Mouse (Mus musculus): ENCODE data around the gene Fam240b.
"Not testable (repeated sequence)": the region's sequence is repeated elsewhere in the genome, so short reads cannot be mapped to it uniquely, and the experiment has no call there.

The Fam240b gene

DNA sequence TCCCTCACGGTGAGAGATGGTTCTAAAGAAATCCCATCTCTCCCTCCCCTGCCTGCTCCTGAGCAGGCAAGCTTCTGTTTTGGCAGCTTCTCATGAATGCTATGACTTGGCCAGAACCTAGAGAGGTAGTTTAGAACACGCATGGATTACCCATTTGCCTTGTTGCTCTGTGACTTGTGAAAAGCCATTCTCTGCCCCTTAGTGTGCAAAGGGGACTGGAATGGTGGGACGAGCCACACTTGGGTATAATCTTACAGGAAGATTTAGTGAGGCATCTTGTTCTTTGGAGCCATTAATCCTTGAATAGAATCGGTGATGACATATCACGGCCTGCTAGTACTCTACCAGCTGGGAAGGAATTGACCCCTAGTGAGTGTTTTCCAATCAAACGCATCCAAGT is at the start of gene Fam240b:
TSS of gene Fam240b (minus strand) at position 101 of the 400 bp plus-strand sequence.
- DNase-seq (ENCODE audit: low spot score in 2 of 2): no peak

GRCm38 (mm10) chr13:64530139-64530538 is 32.5 kb upstream of the Fam240b start:
- no peak for DNase-seq (ENCODE audit: low spot score in 2 of 2)

- peak; percentile 15 to 20 for DNase-seq (ENCODE audit: low spot score in 2 of 2)
Measured at GRCm38 (mm10) chr13:64526515-64527285, 29.1 kb upstream of the Fam240b start.

- no peak for DNase-seq (ENCODE audit: low spot score in 2 of 2)
Measured at GRCm38 (mm10) chr13:64514247-64514646, 16.7 kb upstream of the Fam240b start.

DNA sequence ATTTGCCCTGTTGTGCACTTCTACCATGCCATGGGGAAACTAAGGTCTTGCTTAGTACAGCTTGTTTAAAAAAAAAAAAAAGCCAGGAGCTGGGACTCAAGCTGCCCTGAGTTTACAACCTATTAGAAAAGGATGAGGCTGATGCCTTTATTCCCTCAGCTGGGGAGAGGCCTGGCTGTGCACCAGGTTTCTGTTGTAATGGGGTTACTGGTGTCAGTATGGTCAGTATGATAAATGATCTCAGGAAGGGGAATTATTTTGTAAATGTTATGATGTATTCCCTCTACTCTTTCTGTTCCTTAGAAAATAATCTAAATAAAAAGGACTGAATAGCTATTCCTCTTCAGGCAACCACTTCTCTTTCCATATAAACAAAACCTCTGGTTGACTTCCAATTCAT is 14.0 kb upstream of the Fam240b start:
- DNase-seq (ENCODE audit: low spot score in 2 of 2): no peak

GRCm38 (mm10) chr13:64507361-64507760 is 9.8 kb upstream of the Fam240b start:
- DNase-seq (ENCODE audit: low spot score in 2 of 2): no peak

DNA sequence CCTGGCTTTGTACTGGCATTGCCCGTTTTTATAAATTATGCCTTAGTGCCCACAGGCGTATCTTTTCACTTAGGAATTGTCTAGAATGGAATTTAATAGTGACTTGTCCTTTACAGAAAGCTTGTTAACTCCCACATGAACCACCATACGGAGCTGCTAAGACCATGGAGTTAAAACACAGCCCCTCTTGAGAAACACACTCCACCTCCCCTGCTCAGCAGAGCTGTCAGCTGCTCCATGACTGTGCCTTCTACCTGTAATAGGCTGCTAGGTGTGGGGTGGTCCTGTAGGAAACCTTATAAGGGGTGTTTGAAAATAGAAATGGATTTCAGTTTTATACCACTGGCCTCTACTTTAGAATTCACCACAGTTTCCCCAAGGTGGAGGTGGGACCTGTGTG is 5.2 kb upstream of the Fam240b start:
- no peak for DNase-seq (ENCODE audit: low spot score in 2 of 2)

DNA sequence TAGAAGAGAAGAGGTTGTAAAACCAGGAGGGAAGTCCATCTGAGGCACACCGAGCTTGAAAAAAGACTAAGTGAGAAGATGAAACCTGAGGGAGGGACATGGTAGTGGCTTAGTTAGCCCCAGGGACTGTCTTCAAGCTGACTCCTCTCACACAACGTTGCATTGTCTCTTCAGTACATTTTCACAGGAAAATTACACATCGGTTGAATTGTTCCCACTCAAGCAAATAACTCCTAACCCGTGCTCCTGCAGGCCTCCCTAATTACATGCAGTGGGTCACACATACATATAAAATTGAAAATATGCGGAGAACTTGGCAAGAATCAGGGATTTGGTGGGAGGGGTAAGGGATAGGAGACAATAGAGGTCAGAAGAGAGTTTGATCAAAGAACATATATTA is 4.0 kb downstream of the Fam240b start:
- no peak for DNase-seq (ENCODE audit: low spot score in 2 of 2)

- DNase-seq (ENCODE audit: low spot score in 2 of 2): no peak
Measured at GRCm38 (mm10) chr13:64489886-64490285, 7.7 kb downstream of the Fam240b start.

DNA sequence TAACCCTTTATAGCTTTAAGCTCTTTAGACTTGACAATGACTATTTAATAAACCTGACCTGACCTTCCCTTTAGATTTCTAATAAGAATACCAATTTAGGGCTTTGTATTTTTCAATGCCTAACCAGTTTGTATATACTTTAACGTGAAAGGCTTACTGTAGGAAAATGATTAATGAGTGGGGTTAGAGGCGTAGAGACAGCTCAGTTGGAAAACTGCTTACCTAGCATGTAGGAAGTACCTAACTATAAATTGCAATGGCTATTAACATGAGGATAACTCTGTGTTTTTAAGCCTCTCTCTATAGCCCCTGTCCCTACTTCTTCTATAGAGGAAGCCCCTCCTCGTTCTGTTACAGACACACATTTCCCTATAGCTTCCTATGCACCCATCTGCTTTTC is 17.6 kb downstream of the Fam240b start:
- no peak for DNase-seq (ENCODE audit: low spot score in 2 of 2)

DNA sequence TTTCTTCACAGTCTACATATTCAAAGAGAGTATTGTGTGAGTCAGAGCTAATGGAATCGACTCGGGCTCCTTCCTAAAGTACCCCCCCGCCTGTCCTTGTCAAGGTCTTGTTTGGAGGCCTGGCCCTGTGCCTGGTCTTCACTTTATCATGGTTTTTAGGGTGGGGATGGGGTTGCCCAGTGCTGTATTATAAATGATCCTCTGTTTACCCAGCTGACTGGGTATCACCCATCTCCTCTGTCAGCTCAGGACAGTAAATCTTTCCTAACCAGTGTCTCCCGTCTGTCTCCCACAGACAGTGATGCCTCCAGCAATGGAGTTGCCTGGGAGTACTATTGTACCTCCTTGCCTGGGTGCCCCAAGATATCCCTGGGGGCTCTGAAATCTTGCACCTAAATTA is 19.6 kb downstream of the Fam240b start:
- DNase-seq (ENCODE audit: low spot score in 2 of 2): no peak

GRCm38 (mm10) chr13:64467886-64468285 is 29.7 kb downstream of the Fam240b start:
- DNase-seq (ENCODE audit: low spot score in 2 of 2): no peak

GRCm38 (mm10) chr13:64465166-64465565 is 32.4 kb downstream of the Fam240b start:
- peak in 1 of 2 experiments; percentile 21 for DNase-seq (ENCODE audit: low spot score in 2 of 2)

DNA sequence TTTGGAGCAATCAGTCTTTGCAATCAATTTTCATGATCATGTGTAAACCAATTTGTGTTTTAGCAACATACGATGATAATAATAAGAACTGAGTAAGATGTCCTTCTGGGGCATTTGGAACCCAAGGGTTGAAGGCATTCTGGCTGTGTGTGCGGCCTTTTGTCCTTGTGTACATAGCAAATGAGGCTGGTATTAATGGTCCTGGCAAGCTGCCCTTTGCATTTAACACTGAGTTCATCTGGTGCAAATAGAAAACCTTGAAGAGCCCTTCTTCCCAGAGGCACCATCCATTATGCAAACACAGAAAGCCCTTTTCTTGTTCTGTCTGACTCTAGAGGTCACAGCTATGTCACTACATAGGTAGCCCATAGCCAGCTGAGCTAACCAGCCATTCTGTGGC is 35.0 kb downstream of the Fam240b start:
- DNase-seq (ENCODE audit: low spot score in 2 of 2): no peak

GRCm38 (mm10) chr13:64458181-64458580 is 39.4 kb downstream of the Fam240b start:
- no peak for DNase-seq (ENCODE audit: low spot score in 2 of 2)

DNA sequence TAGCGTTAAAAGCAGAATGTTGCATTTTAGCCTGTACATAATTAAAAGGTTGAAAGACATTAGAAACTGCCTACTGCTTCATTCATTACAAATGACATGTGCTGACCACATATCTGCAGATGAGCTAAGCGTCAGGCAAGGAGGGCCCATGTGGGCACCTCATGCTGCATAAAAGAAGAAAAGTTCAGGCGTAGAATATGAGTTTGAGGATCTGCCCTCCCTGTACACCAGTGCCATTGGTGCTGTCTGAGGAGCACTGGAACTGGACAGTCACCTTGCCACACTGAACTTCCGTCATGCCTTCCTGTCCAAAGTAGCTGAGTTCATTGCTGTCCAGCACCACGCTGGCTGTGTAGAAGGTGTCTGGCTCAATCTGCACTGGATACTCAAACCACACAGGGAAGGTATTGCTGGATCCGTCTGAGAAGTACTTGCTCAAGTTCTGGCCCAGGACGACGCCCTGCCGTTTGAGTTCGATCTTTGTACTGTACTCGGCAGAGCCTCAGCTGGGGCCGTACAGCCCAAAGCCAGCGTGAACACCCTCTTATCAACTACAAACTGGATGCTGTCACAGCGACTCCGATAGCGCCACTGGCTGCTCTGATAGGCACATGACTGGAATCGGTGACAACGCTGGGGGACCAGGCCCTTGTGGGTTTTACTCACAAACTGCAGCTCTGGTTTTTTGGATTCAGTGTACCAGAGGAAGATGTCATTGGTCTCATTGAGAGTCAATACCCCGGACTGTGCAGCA is 40.2 kb downstream of the Fam240b start:
- DNase-seq (ENCODE audit: low spot score in 2 of 2): not testable (repeated sequence)

DNA sequence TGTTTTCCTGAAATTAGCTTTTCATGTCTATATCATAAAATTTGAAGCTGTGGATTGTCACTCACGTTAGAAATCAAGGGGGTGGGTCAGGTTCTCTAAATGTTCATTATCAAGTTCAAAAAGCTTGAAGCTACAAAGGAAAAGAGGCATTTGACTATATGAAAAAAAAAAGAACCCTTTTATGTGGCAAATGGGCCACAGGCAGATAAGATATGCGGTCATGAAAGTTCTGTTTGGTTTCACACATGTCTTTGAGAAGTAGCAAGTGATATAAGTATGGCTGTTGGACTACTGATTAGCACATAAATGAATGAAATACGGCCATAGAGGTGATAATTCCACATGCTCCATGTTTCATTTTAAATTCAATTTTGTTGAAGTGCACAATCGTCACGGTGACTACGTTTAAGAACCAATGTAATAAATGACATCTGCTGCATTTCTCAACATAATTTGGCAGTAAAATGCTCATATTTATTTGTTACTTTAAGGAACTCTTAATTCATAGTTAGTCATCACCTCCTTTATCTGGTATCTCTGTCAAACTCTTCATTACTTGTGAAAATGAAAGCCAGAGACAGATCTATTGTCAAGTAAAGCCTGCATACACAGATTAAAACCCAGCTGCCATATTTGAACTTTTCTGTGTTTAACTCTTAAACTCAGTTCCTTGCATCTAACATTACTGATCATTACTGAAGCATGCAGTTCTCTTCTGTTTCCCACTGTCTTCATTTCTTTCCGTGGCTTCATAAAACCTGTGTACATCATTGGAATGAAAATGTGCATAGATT is 47.4 kb downstream of the Fam240b start:
- DNase-seq (ENCODE audit: low spot score in 2 of 2): no peak

DNA sequence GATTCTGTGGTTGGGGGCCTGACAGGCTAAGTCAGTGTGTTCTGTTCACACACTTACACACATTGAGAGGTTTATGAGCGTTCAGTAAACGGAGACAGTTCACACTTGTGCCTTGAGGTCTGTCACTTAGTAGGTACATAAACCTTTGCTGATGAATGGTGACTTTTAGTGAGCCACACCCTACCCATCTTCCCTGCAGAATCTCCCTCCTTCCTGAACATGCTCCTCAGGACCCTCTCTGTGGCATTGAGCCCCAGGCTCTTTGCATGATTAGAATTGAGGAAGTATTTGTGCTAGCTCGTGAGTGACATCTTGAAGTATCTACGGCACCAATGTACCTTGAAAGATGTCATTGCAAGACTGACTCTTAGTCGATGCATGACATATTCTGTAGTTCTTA is 48.9 kb downstream of the Fam240b start:
- DNase-seq (ENCODE audit: low spot score in 2 of 2): no peak

DNA sequence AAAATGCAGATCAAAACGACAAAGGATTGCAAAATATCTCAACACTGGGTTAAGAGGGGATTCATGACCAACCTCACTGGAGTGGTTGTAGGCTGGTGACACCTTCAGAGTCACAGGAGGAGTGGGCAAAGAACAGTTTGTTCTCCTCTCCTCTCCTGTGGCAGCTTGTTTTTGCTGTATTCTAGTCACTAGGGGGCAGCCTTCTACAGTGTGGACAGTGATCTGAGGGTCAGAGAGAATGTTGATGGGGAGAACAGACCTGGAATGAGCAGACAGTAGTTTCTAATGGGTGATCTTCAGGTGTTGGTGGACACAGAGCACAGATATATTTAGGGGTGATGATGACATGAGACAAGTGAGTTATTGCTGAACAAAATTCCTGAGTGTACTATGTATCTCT is 49.6 kb downstream of the Fam240b start:
- DNase-seq (ENCODE audit: low spot score in 2 of 2): no peak

DNA sequence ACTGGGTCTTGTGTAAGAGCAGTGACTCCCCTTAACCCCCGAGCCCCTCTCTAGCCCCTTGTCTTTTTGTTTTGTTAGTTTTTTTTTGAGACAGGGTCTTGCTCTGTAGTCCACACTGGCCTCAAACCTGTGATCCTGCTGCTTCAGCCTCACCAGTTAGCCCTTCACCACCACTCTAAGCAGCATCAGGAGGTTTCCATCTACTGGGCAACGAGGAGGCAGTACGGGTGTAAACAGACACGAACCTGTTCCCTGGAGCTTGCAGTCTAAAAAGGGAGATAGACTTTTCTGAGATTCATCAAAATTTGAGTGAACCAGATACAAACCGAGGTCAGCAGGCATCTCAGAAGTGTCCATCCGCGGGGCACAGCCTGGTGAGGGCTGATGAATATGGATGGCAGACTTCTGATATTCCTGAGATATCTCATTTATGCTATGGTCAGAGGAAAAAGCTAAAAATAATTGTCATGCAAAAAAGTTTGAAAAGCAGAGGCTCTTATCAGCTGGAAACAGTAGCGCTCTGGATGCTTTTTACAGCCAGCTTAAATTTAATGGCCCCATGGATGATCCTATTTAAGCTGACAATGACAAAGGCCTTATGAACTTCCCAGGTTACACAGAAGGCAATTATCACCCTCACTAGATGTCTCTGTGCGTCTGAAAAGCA is 52.2 kb downstream of the Fam240b start:
- no peak for DNase-seq (ENCODE audit: low spot score in 2 of 2)

GRCm38 (mm10) chr13:64443263-64443894 is 54.2 kb downstream of the Fam240b start:
- DNase-seq (ENCODE audit: low spot score in 2 of 2): peak; percentile 28 to 63
